Mouse (Mus musculus) frontal cortex, postnatal 14 days (tissue): ENCODE measurements around the gene Otud3.

ENCODE experiments used
- DNase-seq, 2 experiments: peaks; one replicate each; pipeline ENCODE4 v3.0.0; 2022; ENCODE audit warnings: low spot score in 2 of 2

The Otud3 gene

GRCm38 (mm10) chr4:138852961-138853360 lies 60.8 kb downstream of the Otud3 start:
- no peak for DNase-seq

- DNase-seq = peak; percentile 73 to 83
Measured at GRCm38 (mm10) chr4:138851463-138851862, 62.3 kb downstream of the Otud3 start.
